Mouse (Mus musculus) midbrain, embryonic 11.5 days (tissue): ENCODE data around the gene Neil1. TPM values are rescaled to one million over a fixed set of nuclear protein-coding genes. Genes with fewer than 3 reads are reported as not detected.

Experiments
- ATAC-seq: fragments of 200-750 bp; cut with Nextera tagmentation; 2 replicates; pipeline ENCODE4 v1.8.0; 2017; ENCODE audit warnings: moderate TSS enrichment, moderate library complexity; ENCODE audit not compliant: low FRiP score
- DNase-seq: peaks from one replicate; pipeline ENCODE4 v3.0.0; 2015; ENCODE audit warnings: low spot score; ENCODE audit errors: missing footprints
- H3K27ac ChIP-seq: fragments of 300-500 bp; sonication (generic); 2 replicates; pipeline ENCODE4 v1.5.1; 2014; ENCODE audit warnings: low read depth, low read length
- H3K27me3 ChIP-seq: fragments of 300-500 bp; sonication (generic); 2 replicates; pipeline ENCODE4 v1.6.1; 2014; ENCODE audit warnings: mild to moderate bottlenecking, low read length, moderate library complexity, mixed read lengths; ENCODE audit not compliant: control insufficient read depth, insufficient read depth
- H3K36me3 ChIP-seq: fragments of 300-500 bp; sonication (generic); 2 replicates; pipeline ENCODE4 v1.6.1; 2014; ENCODE audit warnings: mild to moderate bottlenecking, low read length, moderate library complexity, mixed read lengths; ENCODE audit not compliant: control insufficient read depth, insufficient read depth
- H3K4me1 ChIP-seq: fragments of 300-500 bp; sonication (generic); 2 replicates; pipeline ENCODE4 v1.6.1; 2014; ENCODE audit warnings: low read length; ENCODE audit not compliant: control insufficient read depth, insufficient read depth
- H3K4me2 ChIP-seq: fragments of 300-500 bp; sonication (generic); 2 replicates; pipeline ENCODE4 v1.6.1; 2014; ENCODE audit warnings: mild to moderate bottlenecking, moderate library complexity
- H3K4me3 ChIP-seq: fragments of 300-500 bp; sonication (generic); 2 replicates; pipeline ENCODE4 v1.5.1; 2014; ENCODE audit warnings: low read depth, low read length
- H3K9ac ChIP-seq: fragments of 300-500 bp; sonication (generic); 2 replicates; pipeline ENCODE4 v1.6.1; 2014; ENCODE audit warnings: low read length
- H3K9me3 ChIP-seq: fragments of 300-500 bp; sonication (generic); 2 replicates; pipeline ENCODE4 v1.6.1; 2016; ENCODE audit warnings: low read length; ENCODE audit not compliant: control insufficient read depth
- WGBS: fragments of 180-500 bp; shearing (Covaris S2); extraction: QIAGEN DNeasy Blood & Tissue Kit; methylation state at CpG from one replicate; pipeline ENCODE4 v1.1.7; 2014; 5-methylcytosine and 5-hydroxymethylcytosine counted together
- polyA plus RNA-seq: library from polyadenylated mRNA; unstranded; fragments of >200 nt; fragmentation: Nextera tagmentation; extraction: Ambion mirVana; gene quantifications from 2 replicates; pipeline ENCODE4 v1.2.1, GENCODE M21; 2014

Neil1 gene
- polyA plus RNA-seq = 5.8 and 5.9 TPM in 2 replicates

DNA sequence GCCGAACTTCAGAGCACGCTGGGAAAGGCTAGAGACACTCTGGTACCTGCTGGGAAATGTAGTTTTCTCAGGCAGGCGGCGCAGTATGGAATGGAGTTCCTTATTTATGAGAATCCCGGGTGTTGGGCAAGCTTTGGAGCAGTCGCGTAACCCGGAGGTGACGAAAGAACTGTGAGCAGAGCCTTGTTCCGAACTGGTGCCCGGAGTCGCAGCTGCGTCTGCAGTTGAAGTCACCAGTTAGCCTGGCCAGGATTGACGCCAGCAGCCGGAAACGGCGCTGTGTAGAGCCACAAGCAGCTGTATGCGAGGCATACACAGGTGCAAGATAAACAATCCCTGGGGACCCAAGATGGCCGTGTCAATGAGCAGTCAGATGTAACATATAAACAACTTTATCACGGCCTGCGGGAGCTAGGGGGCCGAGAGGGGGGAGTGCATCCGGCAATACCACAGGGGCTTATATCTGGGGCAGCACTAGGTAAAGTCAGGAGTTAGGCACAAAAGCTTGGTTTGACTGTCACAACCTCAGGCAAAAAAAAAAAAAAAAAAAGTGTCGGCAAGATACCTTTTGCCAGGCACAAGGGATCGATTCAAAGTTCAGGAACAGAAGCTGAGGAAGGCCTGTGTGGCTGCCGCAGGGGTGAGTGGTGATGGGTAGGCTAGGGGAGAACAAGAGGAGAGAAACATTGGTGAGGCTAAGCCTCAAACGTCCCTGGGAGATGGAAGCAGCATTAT lies at the start of gene Neil1:
Neil1 (minus strand) TSS at position 162 of the 735 bp plus-strand sequence.
- H3K4me1 ChIP-seq = peaks cover 6% of the 10 kb centered on the region; the same call in 1 of the 2 replicates
- H3K27me3 ChIP-seq = no peaks in the 10 kb centered on the region
- peak within 1 kb of the TSS; percentile 50 for H3K4me3 ChIP-seq
- under 1% methylated on average over 27 of the region's 27 CpGs for WGBS
- no peaks in the 10 kb centered on the region for H3K36me3 ChIP-seq
- ATAC-seq (peak; percentile 92), DNase-seq (peak; percentile 97)
- peak within 1 kb of the TSS; percentile 87 for H3K4me2 ChIP-seq
- no peaks in the 10 kb centered on the region for H3K9me3 ChIP-seq
- H3K9ac ChIP-seq = peak within 1 kb of the TSS; percentile 75
- peak within 1 kb of the TSS; percentile 56 for H3K27ac ChIP-seq

DNA sequence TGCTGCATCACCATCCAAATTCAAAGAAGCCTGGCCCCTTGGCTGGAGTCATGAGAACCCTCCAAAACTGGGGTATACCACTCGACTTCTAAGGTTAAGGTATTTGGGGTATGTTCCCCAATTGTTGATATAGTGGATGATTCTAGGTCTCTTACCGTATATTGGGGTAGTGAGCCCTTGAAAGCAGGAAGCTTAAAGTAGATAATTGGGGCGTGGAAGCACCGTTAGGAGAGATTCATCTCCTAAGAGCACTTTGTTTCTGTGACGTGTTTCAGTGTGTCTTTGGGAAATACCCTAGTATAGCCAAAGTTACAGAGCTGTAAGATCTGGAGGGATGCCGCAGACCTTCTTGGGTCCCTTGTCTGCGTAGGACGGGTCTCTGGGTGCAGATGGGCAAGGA lies 49.3 kb upstream of the Neil1 start:
- ATAC-seq (no peak), DNase-seq (no peak)
- Histone ChIP-seq H3K4me2 (no peak overlapping the region), H3K4me3 (no peak overlapping the region), H3K27me3 (no peaks in the 10 kb centered on the region), H3K9me3 (no peaks in the 10 kb centered on the region), H3K9ac (no peak overlapping the region), H3K4me1 (no peaks in the 10 kb centered on the region), H3K27ac (no peak overlapping the region), H3K36me3 (no peaks in the 10 kb centered on the region)
- 77% methylated on average over 8 of the region's 8 CpGs for WGBS

DNA sequence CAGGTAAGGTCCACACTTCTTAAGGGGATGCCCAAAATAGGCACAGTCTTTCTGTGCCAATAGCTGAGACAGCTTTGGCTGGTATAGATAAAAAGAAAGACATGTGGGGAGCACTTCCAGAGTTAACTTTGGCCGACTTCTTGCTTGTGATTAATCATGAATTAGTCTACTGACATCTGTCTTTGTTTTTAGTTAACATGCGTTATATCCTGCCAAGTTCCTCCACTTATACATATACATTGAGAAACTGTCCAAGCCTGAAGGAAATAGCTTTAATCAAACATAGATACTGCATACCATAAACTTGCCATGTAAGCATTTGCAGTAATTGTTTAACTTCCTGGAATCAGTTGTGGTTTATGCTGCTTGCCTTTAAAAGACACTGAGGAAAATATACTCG lies 48.6 kb upstream of the Neil1 start:
- H3K4me2 ChIP-seq = no peak overlapping the region
- ATAC-seq (no peak), DNase-seq (no peak)
- H3K9ac ChIP-seq = no peak overlapping the region
- WGBS = 88% methylated on average over 3 of the region's 3 CpGs
- no peak overlapping the region for H3K27ac ChIP-seq
- H3K4me1 ChIP-seq = no peaks in the 10 kb centered on the region
- H3K9me3 ChIP-seq = no peaks in the 10 kb centered on the region
- no peak overlapping the region for H3K4me3 ChIP-seq
- no peaks in the 10 kb centered on the region for H3K36me3 ChIP-seq
- H3K27me3 ChIP-seq = no peaks in the 10 kb centered on the region

DNA sequence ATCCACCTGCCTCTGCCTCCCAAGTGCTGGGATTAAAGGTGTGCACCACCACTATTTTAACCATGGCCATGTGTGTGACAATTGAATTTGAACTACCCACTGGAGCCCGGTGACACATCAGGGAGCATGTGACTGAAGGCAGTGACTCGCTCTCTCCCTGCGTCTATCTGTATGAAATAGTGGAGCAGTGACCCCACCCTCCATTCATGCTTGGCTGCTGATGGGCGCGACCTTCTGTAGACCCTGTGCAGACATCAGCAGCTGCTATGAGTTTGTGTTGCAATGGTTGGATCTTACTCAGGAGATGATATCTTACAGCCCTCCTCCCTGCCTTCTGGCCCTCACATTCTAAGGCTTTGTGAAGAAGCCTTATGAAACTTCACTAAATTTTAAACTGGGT lies 20.3 kb upstream of the Neil1 start:
- H3K27me3 ChIP-seq = no peaks in the 10 kb centered on the region
- 84% methylated on average over 5 of the region's 5 CpGs for WGBS
- H3K4me2 ChIP-seq = no peak overlapping the region
- ATAC-seq (no peak), DNase-seq (no peak)
- H3K4me3 ChIP-seq = no peak overlapping the region
- H3K4me1 ChIP-seq = no peaks in the 10 kb centered on the region
- H3K36me3 ChIP-seq = no peaks in the 10 kb centered on the region
- H3K9me3 ChIP-seq = no peaks in the 10 kb centered on the region
- no peak overlapping the region for H3K9ac ChIP-seq
- no peak overlapping the region for H3K27ac ChIP-seq

DNA sequence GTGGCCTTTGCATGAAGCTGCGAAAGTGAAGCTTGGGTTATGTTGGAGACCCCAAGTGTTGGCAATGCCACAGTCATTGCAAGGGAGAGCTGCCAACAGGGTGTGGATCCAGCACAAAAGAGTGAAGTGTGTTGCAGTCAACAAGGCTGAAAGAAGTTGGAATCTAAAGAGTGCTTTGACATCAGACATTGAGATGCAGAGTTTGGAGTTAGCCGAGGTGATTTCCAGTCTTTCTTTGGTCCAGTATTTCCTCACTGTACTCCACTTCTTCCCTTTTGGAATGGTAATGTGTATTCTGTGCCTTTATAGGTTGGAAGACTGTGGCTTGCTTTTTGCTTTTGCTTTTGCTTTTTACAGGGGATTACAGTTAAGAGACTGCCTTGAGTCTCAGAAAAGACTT lies 18.1 kb upstream of the Neil1 start:
- ATAC-seq (no peak), DNase-seq (no peak)
- Histone ChIP-seq H3K36me3 (no peaks in the 10 kb centered on the region), H3K4me2 (no peak overlapping the region), H3K27ac (no peak overlapping the region), H3K9me3 (no peaks in the 10 kb centered on the region), H3K9ac (no peak overlapping the region), H3K4me3 (no peak overlapping the region), H3K4me1 (no peaks in the 10 kb centered on the region), H3K27me3 (no peaks in the 10 kb centered on the region)
- 88% methylated on average over 2 of the region's 2 CpGs for WGBS

DNA sequence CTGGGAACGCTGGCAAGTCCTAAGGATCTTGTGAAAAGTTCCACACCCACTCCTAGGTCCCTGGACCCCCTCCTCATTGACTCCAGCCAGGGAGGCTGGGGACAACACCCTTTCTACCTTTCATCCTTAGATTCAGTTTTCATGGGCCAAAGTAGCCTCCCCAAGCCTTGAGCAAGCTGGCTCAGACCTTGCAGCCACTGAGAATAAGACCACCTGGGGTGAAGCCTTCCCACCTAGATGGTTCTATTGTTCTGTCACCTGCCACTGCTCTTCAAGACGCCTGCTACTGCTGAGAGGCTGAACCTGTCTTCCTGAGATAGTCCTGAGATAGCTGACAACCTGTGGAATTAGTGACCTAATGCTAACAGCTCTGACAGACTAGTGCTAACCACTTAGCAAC lies 15.0 kb upstream of the Neil1 start:
- Histone ChIP-seq H3K4me1 (no peaks in the 10 kb centered on the region), H3K27ac (no peak overlapping the region), H3K36me3 (no peaks in the 10 kb centered on the region), H3K4me3 (no peak overlapping the region), H3K4me2 (no peak overlapping the region), H3K9me3 (no peaks in the 10 kb centered on the region), H3K9ac (no peak overlapping the region), H3K27me3 (no peaks in the 10 kb centered on the region)
- DNase-seq (no peak), ATAC-seq (no peak)
- 58% methylated on average over 2 of the region's 2 CpGs for WGBS

DNA sequence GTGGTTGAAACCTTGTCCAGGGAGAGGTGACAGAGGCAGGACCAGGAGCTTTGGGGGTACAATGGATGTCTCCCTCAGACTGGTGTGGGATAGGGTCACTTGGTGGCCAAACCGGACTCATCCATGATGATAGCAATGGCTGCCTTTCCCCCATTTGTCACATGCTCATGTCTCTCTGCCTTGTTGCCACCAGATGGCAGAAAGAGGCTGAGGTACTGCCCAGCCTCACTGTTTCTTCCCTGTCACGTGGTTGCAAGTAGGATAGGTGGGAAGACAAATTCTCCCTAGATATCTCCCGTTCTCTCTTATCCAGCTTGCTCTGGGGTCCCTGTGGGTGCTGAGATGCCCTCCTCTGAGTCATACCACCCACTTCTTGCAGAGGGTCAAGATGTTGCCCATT lies 14.4 kb upstream of the Neil1 start:
- Histone ChIP-seq H3K4me1 (peaks cover under 1% of the 10 kb centered on the region; the same call in 1 of the 2 replicates), H3K27ac (no peak overlapping the region), H3K9ac (no peak overlapping the region), H3K27me3 (no peaks in the 10 kb centered on the region), H3K9me3 (no peaks in the 10 kb centered on the region), H3K4me2 (no peak overlapping the region), H3K36me3 (no peaks in the 10 kb centered on the region), H3K4me3 (no peak overlapping the region)
- DNase-seq (no peak), ATAC-seq (no peak)
- WGBS = 37% methylated on average over 3 of the region's 3 CpGs

DNA sequence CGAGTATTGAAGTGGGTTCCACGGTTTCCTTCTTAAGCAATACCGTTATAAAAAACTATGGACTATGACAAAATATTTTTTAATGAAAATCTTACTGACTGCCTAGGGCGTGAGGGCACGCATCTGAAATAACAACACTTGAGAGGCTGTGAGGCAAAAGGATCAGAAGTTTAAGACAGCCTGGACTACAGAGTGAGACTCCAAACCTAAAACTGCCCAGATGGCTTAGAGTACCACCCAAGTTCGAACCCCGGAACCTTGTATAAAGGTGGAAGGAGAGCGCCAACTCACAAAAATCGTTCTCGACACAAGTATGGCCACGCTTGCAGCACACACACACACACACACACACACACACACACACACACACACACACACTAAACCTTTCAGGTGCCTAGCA lies 10.4 kb upstream of the Neil1 start:
- no peaks in the 10 kb centered on the region for H3K36me3 ChIP-seq
- H3K4me1 ChIP-seq = peaks cover 7% of the 10 kb centered on the region
- DNase-seq (no peak), ATAC-seq (0 out of 2 replicates have a peak, but pooled peaks have one; percentile 27)
- 35% methylated on average over 11 of the region's 11 CpGs for WGBS
- H3K27ac ChIP-seq = no peak overlapping the region
- peak overlapping the region; percentile 62 for H3K4me2 ChIP-seq
- H3K9ac ChIP-seq = peak overlapping the region; percentile 65
- no peaks in the 10 kb centered on the region for H3K9me3 ChIP-seq
- H3K4me3 ChIP-seq = peak overlapping the region; percentile 54
- no peaks in the 10 kb centered on the region for H3K27me3 ChIP-seq

DNA sequence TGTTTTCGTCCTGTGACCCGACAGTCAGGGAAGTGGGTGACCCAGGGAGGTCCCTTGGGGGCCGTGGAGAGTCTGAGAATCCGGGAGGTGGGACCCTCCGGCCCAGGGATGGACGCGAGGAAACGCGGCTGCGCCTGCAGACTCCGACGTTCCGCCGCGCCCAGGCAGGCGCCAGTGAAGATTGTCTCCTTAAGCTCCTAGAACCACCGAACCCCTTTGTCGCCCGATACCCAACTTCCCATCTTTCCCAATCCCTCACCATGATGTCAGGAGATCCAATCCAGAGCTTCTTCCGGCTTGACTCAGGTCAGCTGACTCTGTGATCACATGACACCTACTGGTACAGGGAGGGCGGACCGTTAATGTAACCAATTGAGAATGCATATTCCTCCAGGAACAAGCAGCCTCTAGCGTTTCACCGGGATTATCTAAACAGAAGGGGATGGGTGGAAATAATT lies 9.9 kb upstream of the Neil1 start, which contains the start of gene Commd4:
Commd4 (minus strand) TSS at position 319 of the 458 bp plus-strand sequence.
- Histone ChIP-seq H3K9ac (peak within 1 kb of the TSS; percentile 65), H3K9me3 (no peaks in the 10 kb centered on the region), H3K27me3 (no peaks in the 10 kb centered on the region), H3K4me1 (peaks cover 7% of the 10 kb centered on the region), H3K4me3 (peak within 1 kb of the TSS; percentile 54), H3K4me2 (peak within 1 kb of the TSS; percentile 62), H3K27ac (no peak within 1 kb of the TSS), H3K36me3 (no peaks in the 10 kb centered on the region)
- 1% methylated on average over 24 of the region's 24 CpGs for WGBS
- ATAC-seq = peak; percentile 85
- peak; percentile 98 for DNase-seq
